Mouse (Mus musculus) brain, embryonic 14.5 days (tissue): ENCODE data around the gene Vmn1r13. TPM values are rescaled to one million over a fixed set of nuclear protein-coding genes. Genes with fewer than 3 reads are reported as not detected.
"Not testable (repeated sequence)": the region's sequence is repeated elsewhere in the genome, so short reads cannot be mapped to it uniquely, and the experiment has no call there.

Source experiments
- DNase-seq: peaks from one replicate; pipeline ENCODE4 v3.0.0-alpha.2; 2011; ENCODE audit warnings: low read depth
- CTCF ChIP-seq: fragments of 200-500 bp; IDR thresholded peaks from 2 replicates; pipeline ENCODE4 v1.5.1; 2012; ENCODE audit warnings: inconsistent platforms, mild to moderate bottlenecking, moderate library complexity, borderline replicate concordance; ENCODE audit not compliant: insufficient read depth, insufficient read length; ENCODE audit errors: extremely low read depth
- POLR2A ChIP-seq: fragments of 200-500 bp; IDR thresholded peaks from 2 replicates; pipeline ENCODE4 v1.6.1; 2012; ENCODE audit warnings: mild to moderate bottlenecking, inconsistent platforms, borderline replicate concordance; ENCODE audit not compliant: poor library complexity, insufficient read depth, insufficient read length, severe bottlenecking; ENCODE audit errors: extremely low read depth
- polyA plus RNA-seq: library from polyadenylated mRNA; depleted of rRNA; stranded (reverse); fragments of >200 nt; gene quantifications from 2 replicates; pipeline ENCODE4 v1.2.3, GENCODE M21; 2012; rRNA removed

The Vmn1r13 gene
- polyA plus RNA-seq = not detected in 2 replicates

DNA sequence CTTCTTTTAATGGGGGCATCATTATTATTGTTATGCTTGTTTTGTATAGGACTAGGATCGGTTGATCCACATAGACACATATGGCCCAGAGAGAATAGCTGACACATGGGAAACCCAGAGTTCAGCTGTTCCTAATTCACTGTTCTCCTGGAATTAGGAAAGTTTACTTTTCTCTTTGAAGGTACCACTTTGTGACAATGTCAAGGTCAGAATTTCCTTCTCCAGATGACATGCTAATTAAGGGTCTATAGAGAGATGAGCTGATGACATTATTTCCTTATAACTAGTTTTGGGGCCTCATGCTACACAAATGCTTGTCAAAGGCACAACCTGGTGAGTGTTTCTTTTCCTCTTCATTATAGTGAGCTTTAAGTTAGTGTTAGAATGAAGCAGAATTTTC, at the start of gene Vmn1r13:
TSS of gene Vmn1r13 (plus strand) at position 301 of the 400 bp plus-strand sequence.
- DNase-seq = not testable (repeated sequence)

DNA sequence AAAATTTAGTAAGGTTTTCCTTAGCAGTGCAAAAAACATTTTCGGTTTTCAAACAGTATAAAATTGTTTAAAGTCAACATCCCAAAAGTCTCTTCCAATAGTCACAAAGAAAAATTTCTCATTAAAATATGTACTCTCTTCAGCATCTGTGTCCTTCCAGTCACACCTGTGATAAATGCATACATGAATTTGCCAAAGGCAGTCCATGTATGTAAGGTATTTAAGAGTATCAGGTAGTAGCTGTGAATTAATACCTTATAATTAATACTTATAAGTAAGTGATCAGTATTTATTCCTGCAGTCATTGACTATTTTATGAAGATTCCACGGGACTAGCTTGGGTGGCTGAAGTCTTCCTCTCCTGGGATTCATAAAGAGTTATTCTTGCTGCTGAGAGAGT, 46.5 kb upstream of the Vmn1r13 start, which contains the start of gene Vmn1r12:
TSS of gene Vmn1r12 (plus strand) at position 301 of the 400 bp plus-strand sequence.
- DNase-seq = no peak
- TF ChIP-seq POLR2A = no peak
- TF ChIP-seq CTCF = no peak

DNA sequence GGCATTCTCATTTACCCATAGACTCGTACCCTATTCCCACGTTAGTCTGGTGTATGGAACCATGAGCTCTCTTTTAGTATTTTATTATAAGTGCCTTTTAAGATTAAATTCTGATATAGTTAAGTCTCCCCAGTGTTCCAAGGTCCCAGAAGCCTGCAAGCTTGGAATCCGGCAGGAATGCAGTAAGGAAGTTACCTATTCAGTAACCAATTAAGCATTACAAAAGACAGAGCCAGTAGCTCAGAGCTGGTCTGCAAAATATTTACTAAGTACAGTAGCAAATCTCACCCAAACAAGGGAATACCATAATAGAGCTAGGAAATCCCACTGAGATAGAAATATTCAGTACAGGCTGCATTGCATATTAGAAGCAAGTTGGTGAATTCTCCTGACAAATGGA, 13.1 kb upstream of the Vmn1r13 start:
- DNase-seq = not testable (repeated sequence)

DNA sequence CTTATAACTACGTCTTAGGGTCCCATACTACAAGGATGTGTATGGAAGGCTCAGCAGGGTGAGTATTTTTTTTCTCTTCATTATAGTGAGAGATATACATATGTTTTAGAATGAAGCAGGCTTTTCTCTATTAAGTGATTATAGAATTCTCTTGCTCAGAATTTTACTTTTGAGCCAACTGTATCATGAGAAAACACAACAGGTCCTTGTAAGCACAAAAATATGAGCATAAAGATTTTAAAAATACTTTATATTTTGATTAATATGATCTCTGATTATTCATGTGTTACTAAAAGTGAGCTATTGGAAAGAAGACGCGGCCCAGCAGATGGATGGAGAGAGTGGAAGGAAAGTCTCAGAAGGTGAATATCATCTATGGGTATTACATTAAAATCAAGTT, 28.3 kb downstream of the Vmn1r13 start, which contains the start of gene Vmn1r14:
TSS of gene Vmn1r14 (plus strand) at position 301 of the 400 bp plus-strand sequence.
- TF ChIP-seq CTCF = no peak
- no peak for TF ChIP-seq POLR2A

DNA sequence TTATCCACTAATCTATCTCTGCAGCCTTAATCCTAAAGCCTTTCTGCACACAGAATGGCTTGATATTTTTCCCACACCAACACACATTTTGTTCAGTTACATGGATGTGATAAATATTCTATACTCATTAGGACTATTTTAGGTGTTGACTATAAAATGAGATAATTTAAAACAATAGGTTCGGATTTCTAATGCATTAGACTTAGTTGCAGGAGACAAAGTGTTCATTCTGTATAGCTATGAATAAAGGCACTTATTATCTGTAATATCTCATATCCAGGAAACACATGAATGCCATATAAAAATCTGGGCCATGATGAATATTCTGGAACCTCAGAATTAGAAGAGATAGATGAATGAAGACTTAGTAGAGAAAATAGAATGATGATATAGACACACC, 54.6 kb downstream of the Vmn1r13 start, which contains the start of gene Vmn1r15:
TSS of gene Vmn1r15 (plus strand) at position 301 of the 400 bp plus-strand sequence.
- TF ChIP-seq CTCF (no peak), POLR2A (no peak)
- no peak for DNase-seq

More for the DNA sequence above, 28.3 kb downstream of the Vmn1r13 start, which contains the start of gene Vmn1r14:
- no peak for DNase-seq

DNA sequence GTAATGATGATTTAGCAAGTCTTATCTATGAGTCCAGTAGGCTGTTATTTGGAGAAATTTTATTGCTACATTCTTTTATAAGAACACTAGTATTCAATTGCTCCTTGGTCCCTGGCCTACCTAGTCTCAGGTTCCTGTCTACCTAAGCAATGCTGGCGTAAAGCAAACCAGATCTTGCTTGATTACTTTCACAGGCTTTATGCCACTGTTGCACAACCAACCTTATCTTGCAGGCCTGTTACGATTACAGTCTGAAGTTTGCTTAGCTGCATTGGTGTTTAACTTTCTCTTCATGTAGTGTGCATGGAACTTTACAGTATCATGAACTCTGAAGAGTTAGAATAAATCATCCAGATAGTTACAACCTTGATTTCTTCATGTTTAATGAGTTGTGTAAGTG, 57.9 kb downstream of the Vmn1r13 start:
- TF ChIP-seq POLR2A = no peak
- TF ChIP-seq CTCF = no peak

More for the DNA sequence above, 57.9 kb downstream of the Vmn1r13 start:
- DNase-seq = no peak

Other genes with a start within 250 kb of the Vmn1r13 start
- not detected in 2 replicates for gene Vmn1r5, start 233.0 kb upstream of the Vmn1r13 start, polyA plus RNA-seq
- not detected in 2 replicates for gene Vmn1r6, start 206.0 kb upstream of the Vmn1r13 start, polyA plus RNA-seq
- gene Vmn1r7, start 178.0 kb upstream of the Vmn1r13 start, polyA plus RNA-seq = not detected in 2 replicates
- gene Vmn1r8, start 171.0 kb upstream of the Vmn1r13 start, polyA plus RNA-seq = not detected in 2 replicates
- not detected in 2 replicates for gene Vmn1r9, start 136.5 kb upstream of the Vmn1r13 start, polyA plus RNA-seq
- not detected in 2 replicates for gene Vmn1r10, start 93.8 kb upstream of the Vmn1r13 start, polyA plus RNA-seq
- not detected in 2 replicates for gene Vmn1r11, start 69.8 kb upstream of the Vmn1r13 start, polyA plus RNA-seq
- gene Vmn1r12, start 46.4 kb upstream of the Vmn1r13 start, polyA plus RNA-seq = not detected in 2 replicates
- gene Vmn1r14, start 28.4 kb downstream of the Vmn1r13 start, polyA plus RNA-seq = not detected in 2 replicates
- gene Vmn1r15, start 54.7 kb downstream of the Vmn1r13 start, polyA plus RNA-seq = not detected in 2 replicates
- gene Vmn1r16, start 126.2 kb downstream of the Vmn1r13 start, polyA plus RNA-seq = not detected in 2 replicates
- not detected in 2 replicates for gene Vmn1r17, start 160.4 kb downstream of the Vmn1r13 start, polyA plus RNA-seq
- gene Vmn1r18, start 192.5 kb downstream of the Vmn1r13 start, polyA plus RNA-seq = not detected in 2 replicates
- gene Vmn1r19, start 200.5 kb downstream of the Vmn1r13 start, polyA plus RNA-seq = not detected in 2 replicates
- gene Vmn1r20, start 225.6 kb downstream of the Vmn1r13 start, polyA plus RNA-seq = not detected in 2 replicates